18 mouse cellular contexts compared by ENCODE assay signal in the genomic region with DNA sequence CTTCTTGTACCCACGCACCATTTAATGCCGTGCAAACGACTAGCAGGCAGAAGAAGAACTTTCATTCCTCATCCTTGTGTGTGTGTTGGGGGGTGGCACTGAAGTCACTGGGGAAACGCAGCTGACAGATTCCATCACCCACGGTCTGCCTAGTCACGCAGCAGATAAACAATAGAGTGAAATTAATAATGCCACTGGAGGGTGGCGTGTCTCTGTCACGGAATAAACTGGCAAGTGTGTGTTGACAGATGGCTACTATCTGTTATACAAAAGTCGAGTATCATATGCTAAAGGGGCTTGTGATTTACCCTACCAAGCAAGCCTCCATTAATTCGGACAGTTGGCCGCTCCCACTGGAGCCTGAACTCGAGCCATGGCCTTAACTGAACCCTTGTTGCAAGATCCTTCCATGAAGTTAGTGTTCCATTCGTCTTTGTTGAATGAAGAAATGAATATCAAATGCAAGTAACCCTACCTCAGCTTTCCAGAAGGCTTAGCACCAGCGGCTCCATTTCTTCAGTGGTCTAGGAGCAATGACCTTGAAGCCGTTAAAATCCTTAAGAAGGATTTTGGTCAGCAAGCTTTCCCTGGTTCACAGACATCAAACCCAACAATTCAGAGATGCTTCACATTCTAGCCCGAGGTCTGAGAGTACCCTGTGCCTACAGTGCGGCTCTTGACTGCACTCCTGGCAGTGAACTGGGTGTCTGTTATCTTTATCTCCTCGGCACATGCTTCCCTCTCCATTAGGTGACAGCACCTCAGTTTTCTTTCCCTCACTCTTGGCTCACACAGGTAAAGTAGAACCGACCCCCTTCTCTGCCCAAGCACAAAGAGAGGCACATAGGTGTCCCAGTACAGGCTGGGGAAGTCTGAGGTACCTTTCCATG.
DNase-seq lines count a peak whose midpoint lies in the region; ATAC-seq lines count a peak whose summit lies in the region.
"Had no signal": no experiment of that assay in that cellular context is flagged by ENCODE, and none has a peak within 500 bp of the region (broad histone marks: within the 10 kb centered on the region; RNA-seq: fewer than 3 reads in every experiment).

No protein-coding gene starts in this region.

- no peak overlapping the region for H3K4me2 ChIP-seq in embryonic facial prominence, embryonic 14.5 days (ENCODE audit: low read depth, low read length)

- intact Hi-C loops in left cerebral cortex, postnatal 4 days (cut with DNase I), result no loop called here

- 83% methylated on average over 19 of the region's 19 CpGs for WGBS in embryonic facial prominence, embryonic 14.5 days
- 90% methylated on average over 19 of the region's 19 CpGs for WGBS in embryonic facial prominence, embryonic 10.5 days

- H3K27me3 ChIP-seq in embryonic facial prominence, embryonic 14.5 days (replicated peaks; ENCODE audit: control insufficient read depth, insufficient read depth, low read length), result no peaks in the 10 kb centered on the region
- H3K27me3 ChIP-seq in embryonic facial prominence, embryonic 10.5 days (replicated peaks; ENCODE audit: low read depth, poor library complexity, severe bottlenecking), result no peaks in the 10 kb centered on the region

- no peaks in the 10 kb centered on the region for H3K4me1 ChIP-seq in embryonic facial prominence, embryonic 14.5 days (ENCODE audit: control insufficient read depth, insufficient read depth, low read length)
- peaks cover 6% of the 10 kb centered on the region; the same call in 1 of the 2 replicates for H3K4me1 ChIP-seq in embryonic facial prominence, embryonic 10.5 days

- H3K36me3 ChIP-seq in embryonic facial prominence, embryonic 14.5 days (ENCODE audit: control insufficient read depth, insufficient read depth, low read length), result no peaks in the 10 kb centered on the region
- H3K36me3 ChIP-seq in embryonic facial prominence, embryonic 10.5 days (replicated peaks), result no peaks in the 10 kb centered on the region
- H3K36me3 ChIP-seq: hindbrain, embryonic 10.5 days; limb, embryonic 10.5 days had no signal

- no peak for ATAC-seq in embryonic facial prominence, embryonic 14.5 days (ENCODE audit: low read depth)
- ATAC-seq in activated CD4-positive, CD25-positive, alpha-beta regulatory T cell, adult 4 months, result no peak
- ATAC-seq: hindbrain, postnatal 0 days had no signal

- H3K4me3 ChIP-seq in embryonic facial prominence, embryonic 14.5 days (ENCODE audit: low read depth, low read length), result no peak overlapping the region
- H3K4me3 ChIP-seq in embryonic facial prominence, embryonic 10.5 days, result no peak overlapping the region
- H3K4me3 ChIP-seq: hindbrain, embryonic 10.5 days; limb, embryonic 10.5 days had no signal

- peaks cover 10% of the 10 kb centered on the region for H3K9me3 ChIP-seq in embryonic facial prominence, embryonic 14.5 days (ENCODE audit: control insufficient read depth, low read length)
- peaks cover 11% of the 10 kb centered on the region; the same call in 1 of the 2 replicates for H3K9me3 ChIP-seq in embryonic facial prominence, embryonic 10.5 days
- H3K9me3 ChIP-seq: limb, embryonic 10.5 days had no signal

- H3K27ac ChIP-seq in embryonic facial prominence, embryonic 14.5 days (replicated peaks; ENCODE audit: low read depth, low read length), result no peak overlapping the region
- H3K27ac ChIP-seq in embryonic facial prominence, embryonic 10.5 days (replicated peaks), result no peak overlapping the region
- H3K27ac ChIP-seq: hindbrain, embryonic 10.5 days; hindbrain, postnatal 0 days; limb, embryonic 10.5 days; stomach, postnatal 0 days had no signal

- DNase-seq in embryonic facial prominence, embryonic 14.5 days (ENCODE audit: low spot score), result peak; percentile 21
- DNase-seq in embryonic facial prominence, embryonic 10.5 days (ENCODE audit: low spot score), result no peak
- DNase-seq in left cerebral cortex, postnatal 4 days, result peak; percentile 27
- no peak for DNase-seq in left cerebral cortex, adult 8-10 months (ENCODE audit: low spot score in 2 of 2)
- DNase-seq in layer of hippocampus, adult 9-11 months, result peak; percentile 61
- no peak for DNase-seq in right cerebral cortex, adult 2 months (ENCODE audit: low spot score in 2 of 2)
- DNase-seq: adrenal gland, adult 2 months; kidney, adult 18-20 months; kidney, postnatal 10 days; lung, adult 18-20 months; lung, postnatal 36 days; retina, postnatal 1 day; right cerebral cortex, postnatal 4 days had no signal

- no peak overlapping the region for H3K9ac ChIP-seq in embryonic facial prominence, embryonic 14.5 days (ENCODE audit: low read depth, low read length)

Comparison
In these comparisons a context has a peak if more than half of its experiments do, and no peak if none do; other contexts are left out.
1. DNase-seq: peak in embryonic facial prominence, embryonic 14.5 days (single experiment), left cerebral cortex, postnatal 4 days (single experiment) and layer of hippocampus, adult 9-11 months (single experiment); none in embryonic facial prominence, embryonic 10.5 days (single experiment), left cerebral cortex, adult 8-10 months (0 of 2) and right cerebral cortex, adult 2 months (0 of 2).